Mouse (Mus musculus) cerebellum, postnatal 4 days (tissue): ENCODE results near the gene Cd300c2.
"Not testable (repeated sequence)": the region's sequence is repeated elsewhere in the genome, so short reads cannot be mapped to it uniquely, and the experiment has no call there.

Source experiments
- DNase-seq, 2 experiments: peaks; one replicate each; pipeline ENCODE4 v3.0.0; 2022; ENCODE audit warnings: low spot score in 2 of 2, mixed read lengths in 1 of 2

The Cd300c2 gene

GRCm38 (mm10) chr11:115001474-115002040 is at the start of gene Cd300c2:
Gene Cd300c2, minus strand, starts transcription at chr11:115001880.
- DNase-seq, result no peak

GRCm38 (mm10) chr11:115049282-115049895 is 47.7 kb upstream of the Cd300c2 start:
- DNase-seq, result no peak

- DNase-seq, result no peak
Measured at GRCm38 (mm10) chr11:115048259-115048658, 46.6 kb upstream of the Cd300c2 start, which contains the start of gene Cd300ld3. Gene Cd300ld3, minus strand, starts transcription at chr11:115048409.

GRCm38 (mm10) chr11:115037669-115038068 is 36.0 kb upstream of the Cd300c2 start, which contains the start of gene Cd300ld5:
Gene Cd300ld5, minus strand, starts transcription at chr11:115037769.
- DNase-seq, result not testable (repeated sequence)

GRCm38 (mm10) chr11:115026912-115027311 is 25.2 kb upstream of the Cd300c2 start, which contains the start of gene Cd300ld4:
Gene Cd300ld4, minus strand, starts transcription at chr11:115027012.
- not testable (repeated sequence) for DNase-seq

GRCm38 (mm10) chr11:115016093-115016492 is 14.4 kb upstream of the Cd300c2 start, which contains the start of gene Cd300ld2:
Gene Cd300ld2, minus strand, starts transcription at chr11:115016193.
- not testable (repeated sequence) for DNase-seq

GRCm38 (mm10) chr11:115004070-115004469 is 2.4 kb upstream of the Cd300c2 start:
- no peak for DNase-seq

- no peak for DNase-seq
Measured at GRCm38 (mm10) chr11:114989793-114990192, 11.9 kb downstream of the Cd300c2 start, which contains the start of gene Cd300ld. Gene Cd300ld, minus strand, starts transcription at chr11:114989922.

- no peak for DNase-seq
Measured at GRCm38 (mm10) chr11:114981866-114982265, 19.8 kb downstream of the Cd300c2 start.

- peak in 1 of 2 experiments; percentile 4 for DNase-seq
Measured at GRCm38 (mm10) chr11:114972726-114973125, 29.0 kb downstream of the Cd300c2 start.

GRCm38 (mm10) chr11:114968752-114969207 is 32.9 kb downstream of the Cd300c2 start, which contains the start of gene Cd300c:
Gene Cd300c, minus strand, starts transcription at chr11:114969157.
- no peak for DNase-seq

GRCm38 (mm10) chr11:114965182-114965828 is 36.4 kb downstream of the Cd300c2 start:
- no peak for DNase-seq

GRCm38 (mm10) chr11:114960369-114960768 is 41.3 kb downstream of the Cd300c2 start:
- no peak for DNase-seq
